Mouse (Mus musculus) lung, postnatal 10 days (tissue): ENCODE data around the gene Mcur1.

Experiments
- DNase-seq: peaks from one replicate; pipeline ENCODE4 v3.0.0; 2021

Gene Mcur1

DNA sequence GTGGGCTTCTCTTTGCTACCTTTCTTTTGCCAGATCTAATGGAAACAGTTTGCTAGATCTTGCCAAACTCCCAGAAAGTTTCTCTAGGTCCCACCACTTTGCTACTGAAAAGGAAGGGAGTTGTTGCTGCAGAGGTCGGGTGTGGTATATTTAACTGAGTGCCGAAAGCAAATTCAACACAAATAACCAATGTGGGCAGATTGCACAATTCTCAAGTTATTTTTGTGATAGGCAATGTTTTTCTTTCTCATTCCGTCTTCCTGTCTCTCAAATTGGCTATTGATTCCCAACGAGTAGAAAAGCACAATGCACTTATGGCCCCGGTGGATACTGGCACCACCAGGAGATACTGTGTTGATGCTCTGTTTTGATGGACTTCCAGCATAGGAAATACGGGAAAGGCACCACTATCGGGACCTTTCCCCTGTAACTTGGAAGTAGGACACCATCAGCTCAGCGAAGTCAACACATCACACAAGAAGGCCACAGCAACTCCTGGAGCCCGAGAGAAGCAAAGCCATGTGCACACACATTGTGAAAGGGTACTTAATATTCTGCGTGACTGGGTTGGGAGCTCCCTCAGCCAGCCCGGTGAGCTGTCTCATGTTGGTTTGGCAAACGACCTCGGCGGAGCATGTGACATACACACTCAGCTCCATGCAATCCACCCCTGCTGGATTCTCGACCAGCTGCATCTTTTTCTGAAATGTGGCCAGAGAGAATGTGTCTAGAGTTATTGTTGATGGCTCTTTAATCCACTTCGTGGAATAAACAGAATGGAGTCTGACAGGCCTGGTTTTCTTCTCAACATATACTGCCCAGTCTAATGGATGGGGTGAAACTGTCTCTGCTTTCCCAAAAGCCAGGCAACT lies 35.3 kb downstream of the Mcur1 start:
- DNase-seq, result peak; percentile 80

DNA sequence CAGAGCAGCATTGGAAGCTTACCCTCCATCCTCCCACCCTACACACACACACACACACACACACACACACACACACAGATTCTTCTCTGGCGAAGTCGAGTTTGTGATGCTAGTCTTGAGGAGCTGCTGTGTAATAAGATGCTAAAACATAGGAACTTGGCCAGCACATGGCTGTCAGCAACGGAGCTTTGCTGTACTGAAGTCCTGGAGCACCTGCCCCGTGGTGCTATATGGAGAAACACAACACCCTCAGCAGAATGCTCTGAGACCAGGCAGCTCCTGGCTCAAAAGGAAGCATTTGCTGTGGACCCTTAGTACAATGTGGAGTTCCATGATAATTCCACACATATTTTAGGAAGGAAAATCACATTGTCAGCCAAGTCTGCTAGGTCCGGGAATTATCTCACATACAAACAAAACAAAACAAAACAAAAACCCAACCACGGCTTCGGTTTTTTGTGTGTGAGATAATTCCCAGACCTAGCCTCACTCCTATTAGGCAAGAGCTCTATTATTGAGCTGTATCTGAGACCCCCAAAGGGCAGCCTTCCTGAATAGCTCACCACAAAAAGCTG lies 36.0 kb downstream of the Mcur1 start:
- no peak for DNase-seq

DNA sequence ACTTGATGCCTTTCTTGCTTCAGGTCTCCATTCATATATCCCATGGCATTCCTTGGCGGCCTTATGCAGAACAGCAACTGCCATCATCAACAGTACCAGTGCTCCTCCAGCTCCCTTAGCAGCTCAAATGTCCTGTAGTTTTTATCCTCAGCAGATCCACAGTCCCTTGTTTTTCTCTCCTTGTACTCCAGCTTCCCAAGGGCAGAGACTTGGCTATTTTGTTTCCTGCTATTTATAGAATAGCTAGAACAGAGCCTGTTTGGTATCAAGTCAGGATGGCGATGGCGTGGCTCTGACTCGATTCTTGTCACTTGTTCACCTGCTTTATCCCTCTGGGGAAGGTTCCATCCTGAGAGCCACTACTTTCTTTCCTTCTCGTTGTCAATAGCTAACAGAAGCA lies 38.1 kb downstream of the Mcur1 start:
- no peak for DNase-seq

DNA sequence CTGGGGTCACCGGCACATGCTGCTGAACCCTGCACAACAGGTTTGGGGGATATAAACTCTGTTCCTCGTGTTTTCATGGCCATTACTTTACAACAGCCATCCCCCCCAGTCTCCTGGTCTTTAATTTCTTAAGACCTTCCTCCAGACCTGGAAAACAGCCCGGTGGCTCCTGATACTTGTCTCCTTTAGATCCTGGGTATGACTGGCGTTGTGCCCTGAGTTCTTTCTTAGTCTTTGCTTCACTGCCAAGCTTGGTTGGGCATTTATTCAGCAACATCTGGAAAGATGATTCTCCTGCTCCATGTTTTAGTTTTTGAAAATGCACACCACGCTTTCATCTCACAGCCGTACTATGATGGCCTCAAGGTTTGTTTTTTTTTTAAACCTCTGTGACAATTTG lies 40.7 kb downstream of the Mcur1 start:
- DNase-seq, result no peak

DNA sequence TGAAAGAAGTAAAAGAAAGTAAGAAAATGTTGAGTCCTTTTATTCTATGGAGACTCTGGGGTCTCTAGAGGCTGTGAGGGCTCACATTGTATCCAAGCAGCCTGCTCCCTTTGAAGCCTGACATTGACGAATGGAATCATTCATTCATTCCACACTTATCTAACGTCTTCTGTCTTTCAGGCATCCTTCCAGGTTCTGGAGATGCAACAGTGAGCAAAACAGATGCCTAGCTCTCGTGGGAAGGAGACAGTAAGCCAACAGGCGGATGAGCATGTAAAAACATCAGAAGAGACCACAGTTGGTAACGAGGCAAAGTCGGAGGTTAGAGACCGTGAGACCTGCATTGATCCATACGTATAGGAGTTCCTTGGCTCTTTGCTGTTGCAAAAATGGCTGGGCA lies 42.6 kb downstream of the Mcur1 start:
- DNase-seq, result no peak

DNA sequence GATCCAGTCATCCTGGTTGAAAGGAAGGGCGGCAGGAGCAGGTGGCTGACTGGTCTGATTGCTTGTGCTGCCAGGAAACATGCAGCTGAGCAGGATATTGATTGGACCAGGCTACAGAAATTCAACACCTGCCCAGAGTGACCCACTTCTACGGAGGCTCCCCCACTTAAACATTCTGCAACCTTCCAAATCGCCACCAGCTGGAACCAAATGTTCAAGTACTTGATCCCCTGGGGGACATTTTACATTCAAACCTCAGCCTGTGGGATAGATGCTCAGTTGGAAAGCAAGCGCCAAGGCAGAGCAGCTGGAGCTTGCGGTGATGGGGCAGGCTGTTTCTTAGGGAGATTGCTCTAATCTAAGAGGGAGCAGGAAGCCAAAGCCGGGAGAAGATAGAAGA lies 43.1 kb downstream of the Mcur1 start:
- no peak for DNase-seq

DNA sequence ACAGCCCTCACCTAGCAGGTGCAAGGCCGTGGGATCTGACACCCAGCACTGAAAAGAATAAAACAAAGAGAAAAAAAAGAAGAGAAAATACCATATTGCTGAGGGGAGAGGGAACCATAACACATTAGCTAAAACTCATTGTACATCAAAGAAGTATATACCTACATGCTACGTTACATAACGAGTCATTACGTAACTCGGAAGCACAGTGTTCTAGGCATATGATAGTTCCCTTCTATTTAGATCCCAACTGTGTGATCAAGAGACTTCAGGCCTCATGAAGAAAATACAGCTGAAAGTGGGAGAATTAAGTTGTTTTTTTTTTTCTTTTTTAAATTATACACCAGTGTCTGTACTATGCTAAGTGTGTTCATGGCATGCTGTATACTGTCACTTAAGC lies 43.9 kb downstream of the Mcur1 start:
- DNase-seq, result no peak

DNA sequence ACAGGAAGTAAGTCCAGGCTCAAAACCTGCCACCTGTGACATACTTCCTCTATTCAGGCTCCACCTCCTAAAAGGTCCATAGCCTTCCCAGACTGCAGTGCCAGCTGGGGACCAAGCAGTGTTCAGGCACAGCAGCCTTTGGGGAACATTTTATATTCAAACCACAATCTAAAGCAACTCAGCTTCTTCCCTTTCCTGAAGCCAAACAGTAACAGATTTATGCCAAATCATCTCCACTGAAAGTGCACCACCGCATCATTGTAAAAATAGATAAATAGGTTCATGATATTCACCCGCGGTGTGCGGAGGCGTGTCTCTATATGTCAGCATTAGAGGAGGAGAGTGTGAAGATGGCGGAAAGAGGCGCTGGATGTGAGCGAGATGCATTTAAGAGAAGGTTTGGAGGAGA lies 45.0 kb downstream of the Mcur1 start:
- no peak for DNase-seq

DNA sequence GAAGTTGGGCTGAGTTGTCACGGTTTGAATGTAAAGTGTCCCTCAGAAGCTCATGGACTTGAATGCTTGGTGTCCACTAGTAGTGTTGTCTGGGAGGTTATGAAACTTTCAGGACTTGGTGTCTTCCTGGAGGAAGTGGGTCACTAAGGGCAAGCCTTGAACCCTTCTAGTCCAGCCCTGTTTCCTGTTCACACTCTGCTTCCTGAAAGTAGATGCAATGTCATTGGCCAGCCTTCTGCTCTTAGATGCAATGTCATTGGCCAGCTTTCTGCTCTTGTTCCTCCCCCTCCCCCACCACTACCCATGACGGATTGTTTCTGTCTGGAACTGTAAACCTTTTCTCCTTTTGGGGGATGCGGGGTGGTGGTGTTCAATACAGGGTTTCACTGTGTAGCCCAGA lies 47.3 kb downstream of the Mcur1 start:
- DNase-seq, result no peak

DNA sequence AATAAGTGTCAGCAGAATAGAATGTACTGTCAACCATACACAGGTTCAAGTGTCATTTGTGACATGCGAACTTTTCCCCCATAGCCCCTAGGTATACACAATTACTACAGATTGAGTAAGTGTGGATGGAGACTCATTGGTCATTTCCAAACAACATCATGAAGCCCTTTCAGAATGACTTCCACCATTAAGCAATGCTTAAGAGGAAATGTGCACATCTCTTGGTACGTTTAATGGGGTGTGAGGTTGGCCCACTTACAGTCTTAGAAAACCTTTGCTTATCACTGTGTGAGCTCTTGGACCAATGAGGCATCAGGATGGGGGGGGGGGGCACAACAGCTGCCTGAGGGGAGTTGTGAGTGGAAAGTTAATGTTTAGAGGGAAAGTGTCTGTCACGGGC lies 54.2 kb downstream of the Mcur1 start:
- DNase-seq, result no peak

DNA sequence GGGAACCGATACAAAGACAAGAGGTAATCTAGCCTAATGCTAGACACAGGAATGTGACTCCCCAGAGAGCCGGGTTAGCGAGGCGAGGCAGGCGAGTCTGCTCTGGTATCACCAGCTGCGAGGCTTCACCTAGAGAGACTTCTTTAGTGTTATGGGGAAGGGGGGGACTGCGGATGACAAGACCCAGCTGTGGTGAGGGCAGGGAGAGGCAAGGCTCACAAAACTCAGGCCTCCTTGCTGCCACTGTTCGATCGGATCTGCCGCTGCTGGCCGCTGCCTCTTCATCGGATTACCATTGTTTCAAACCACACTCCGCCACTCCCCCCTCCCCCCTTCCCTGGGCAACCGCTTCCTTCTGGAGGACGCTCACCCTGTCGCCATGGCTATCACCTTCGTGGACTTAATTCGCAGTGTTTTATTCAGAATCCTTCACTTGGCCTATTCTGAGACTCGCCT lies 56.6 kb downstream of the Mcur1 start:
- peak; percentile 84 for DNase-seq

DNA sequence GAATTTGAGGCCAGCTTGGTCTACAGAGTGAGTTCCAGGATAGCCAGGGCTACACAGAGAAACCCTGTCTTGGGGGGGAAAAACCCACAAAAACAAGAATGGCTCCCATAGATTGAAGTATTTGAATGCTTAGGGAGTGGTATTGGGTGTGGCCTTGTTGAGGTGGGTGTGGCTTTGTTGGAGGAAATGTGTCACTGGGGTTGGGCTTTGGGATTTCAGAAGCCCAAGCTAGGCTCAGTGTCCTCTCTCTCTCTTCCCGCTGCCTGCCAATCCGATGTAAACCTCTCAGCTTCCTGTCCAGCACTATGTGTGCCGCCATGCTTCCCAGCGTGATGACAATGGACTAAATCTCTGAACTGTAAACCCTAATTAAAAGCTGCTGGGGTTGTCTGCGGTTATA lies 58.4 kb downstream of the Mcur1 start:
- no peak for DNase-seq

DNA sequence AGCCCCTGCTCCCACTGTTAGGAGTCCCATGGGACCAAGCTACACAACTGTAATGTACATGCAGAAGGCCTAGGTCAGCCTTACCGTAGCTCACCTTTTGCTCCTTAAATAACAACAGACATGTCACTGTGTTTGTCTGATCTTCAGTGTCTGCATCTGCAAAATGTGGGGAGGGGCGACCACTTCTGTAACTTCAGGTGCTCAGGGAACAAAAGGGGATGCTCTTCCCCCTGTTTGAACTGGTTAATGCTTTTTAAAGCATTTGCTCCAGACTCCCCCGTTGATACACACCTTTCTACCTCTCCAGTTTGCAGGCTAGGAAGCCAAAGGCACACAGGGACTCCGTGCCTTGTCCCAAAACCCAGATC lies 59.5 kb downstream of the Mcur1 start:
- DNase-seq, result no peak

DNA sequence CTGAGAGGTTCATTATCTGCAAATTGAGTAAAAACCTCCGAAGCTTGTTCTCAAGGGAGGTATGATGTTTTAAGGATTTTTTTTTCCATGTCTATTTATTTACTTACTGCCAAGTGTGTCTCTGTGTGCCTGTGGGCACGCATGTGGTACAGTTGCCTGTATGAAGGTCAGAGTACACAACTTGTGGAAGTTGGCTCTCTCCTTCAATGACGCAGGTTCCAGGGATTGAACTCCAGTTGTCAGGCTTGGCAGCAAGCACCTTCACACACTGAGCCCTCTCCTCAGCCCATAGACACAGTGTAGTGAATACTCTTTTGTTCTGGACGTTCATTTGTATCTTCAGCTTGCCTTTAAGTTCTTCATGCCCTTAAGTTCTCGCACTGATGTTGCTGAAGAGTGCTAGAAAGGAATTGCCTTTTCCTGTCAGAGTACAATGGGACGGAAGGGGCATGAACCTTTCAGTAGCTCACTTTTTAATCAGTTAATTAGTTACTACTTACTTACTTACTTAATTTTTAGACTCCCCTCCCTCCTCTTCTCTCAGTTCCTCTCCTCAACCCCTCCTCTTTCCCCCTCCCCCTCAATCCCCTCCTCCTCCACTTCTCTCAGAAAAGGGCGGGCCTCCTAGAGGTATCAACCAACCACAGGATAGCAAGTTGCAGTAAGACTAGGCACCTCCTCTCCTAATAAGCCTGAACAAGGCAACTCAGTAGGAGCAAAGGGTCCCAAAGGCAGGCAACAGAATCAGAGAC lies 60.1 kb downstream of the Mcur1 start:
- no peak for DNase-seq

DNA sequence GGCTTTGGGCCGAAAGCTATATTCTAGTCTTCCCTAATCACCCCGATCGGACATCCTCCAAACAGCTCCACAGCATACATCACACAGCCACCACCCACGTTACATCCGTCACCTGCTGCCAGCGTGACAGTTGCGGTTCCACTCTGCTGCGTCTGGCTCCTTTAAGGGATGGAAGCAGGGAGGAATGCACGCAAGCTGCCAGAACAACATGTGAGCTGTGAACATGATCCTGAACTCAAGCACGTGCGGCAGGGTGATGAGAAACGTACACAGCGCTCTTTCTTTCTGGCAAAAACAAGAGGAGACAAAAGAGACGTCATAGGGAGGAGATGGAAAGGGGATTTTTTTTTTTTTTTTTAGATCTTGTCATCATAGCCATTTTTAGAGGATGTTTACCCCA lies 61.1 kb downstream of the Mcur1 start:
- peak; percentile 43 for DNase-seq

DNA sequence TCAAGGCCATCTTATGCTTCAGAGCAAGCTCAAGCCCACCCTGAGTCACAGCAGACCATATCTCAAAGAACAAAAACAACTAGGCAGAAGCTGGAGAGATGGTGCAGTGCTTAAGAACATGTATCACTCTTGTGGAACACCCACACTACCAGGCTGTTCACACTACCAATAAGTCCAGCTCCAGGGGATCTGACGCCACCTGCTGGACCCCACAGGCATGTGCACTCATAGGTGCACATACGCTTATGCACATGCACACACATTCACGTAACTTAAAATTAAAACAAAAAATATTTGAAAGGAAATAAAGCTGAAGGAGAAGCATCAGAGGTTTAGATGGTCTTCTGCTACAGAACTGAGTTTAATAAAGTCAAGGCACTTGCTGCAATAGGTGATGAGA lies 62.2 kb downstream of the Mcur1 start:
- DNase-seq, result no peak

DNA sequence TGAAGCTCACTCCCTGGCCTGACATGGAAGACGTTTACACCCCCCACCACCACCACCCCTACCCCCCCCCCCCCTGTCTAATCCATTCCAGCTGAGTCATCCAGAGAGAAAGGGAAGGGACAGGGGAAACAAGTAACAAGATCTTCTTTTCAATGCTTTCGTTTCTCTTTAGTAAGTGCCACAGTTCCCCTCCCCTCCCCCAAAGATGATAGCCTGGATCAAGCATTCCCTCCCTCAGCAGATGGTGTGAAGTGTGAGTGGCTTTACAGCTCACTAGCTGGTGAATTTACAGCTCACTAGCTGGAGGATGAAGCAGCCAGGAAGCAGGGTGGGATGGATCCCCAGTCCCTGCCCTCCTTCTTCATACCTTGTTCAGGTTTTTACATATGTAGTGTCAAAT lies 63.3 kb downstream of the Mcur1 start:
- no peak for DNase-seq

DNA sequence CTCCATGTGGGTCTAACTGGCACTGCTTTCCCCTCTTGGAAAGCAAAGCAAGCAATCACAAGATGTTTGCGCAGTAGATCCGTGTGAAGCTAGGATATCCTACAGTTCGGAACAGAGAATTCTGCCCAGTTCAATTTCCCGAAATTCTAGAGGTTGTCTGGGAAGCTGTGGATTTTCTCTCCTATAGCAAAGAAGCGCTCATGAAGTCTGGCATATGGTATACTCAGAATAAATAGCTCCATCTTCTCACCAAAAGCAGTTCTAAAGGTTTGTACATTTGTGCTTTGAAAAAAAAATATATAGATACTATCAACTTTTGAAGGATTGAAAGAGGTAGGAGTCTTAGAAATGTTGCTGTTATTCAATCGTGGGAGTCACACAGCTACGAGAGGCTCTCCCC lies 64.3 kb downstream of the Mcur1 start:
- DNase-seq, result no peak

DNA sequence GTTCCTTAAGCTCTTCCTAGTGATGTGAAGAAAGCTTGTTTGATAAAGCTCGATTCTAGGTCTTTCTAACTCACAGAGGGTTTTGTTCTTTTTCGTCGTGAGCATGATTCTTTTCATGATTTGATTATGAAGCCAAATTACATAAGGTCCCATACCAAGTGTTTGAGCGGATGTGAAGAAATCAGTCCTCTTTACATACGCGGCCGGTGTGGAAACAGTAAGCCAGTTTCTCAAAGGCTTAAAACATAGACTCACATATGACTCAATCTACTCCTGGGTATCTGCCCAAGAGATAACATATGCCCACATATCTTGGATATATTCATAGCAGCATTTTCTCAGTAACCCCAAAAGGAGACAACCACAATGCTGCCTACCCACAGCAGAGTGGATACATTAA lies 66.3 kb downstream of the Mcur1 start:
- no peak for DNase-seq

DNA sequence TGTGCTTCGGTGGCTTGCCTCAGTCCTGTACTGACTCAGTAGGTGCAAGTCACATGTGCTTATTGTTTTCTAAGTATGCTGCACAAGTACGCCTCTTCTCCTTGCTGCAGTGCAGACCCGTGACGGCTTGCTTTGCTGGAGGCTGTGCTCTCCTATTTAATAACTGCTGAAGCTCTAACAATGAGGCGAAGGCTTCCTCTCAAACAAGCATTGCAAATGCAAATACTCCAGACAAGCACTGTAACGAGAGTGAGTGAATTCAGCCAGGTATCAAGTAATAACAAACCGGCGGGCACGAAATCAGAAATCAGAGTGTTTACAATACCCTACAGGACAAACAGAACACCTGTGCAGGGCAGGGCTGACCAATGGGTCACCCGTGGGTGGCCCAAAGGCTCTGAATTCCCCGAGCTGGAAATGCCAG lies 66.9 kb downstream of the Mcur1 start:
- peak; percentile 40 for DNase-seq
